Mouse (Mus musculus): ENCODE data around the gene Olfr1272. TPM values are rescaled to one million over a fixed set of nuclear protein-coding genes. Genes with fewer than 3 reads are reported as not detected.
"Not testable (repeated sequence)": the region's sequence is repeated elsewhere in the genome, so short reads cannot be mapped to it uniquely, and the experiment has no call there.

Olfr1272 gene
- not detected in 2 replicates for polyA plus RNA-seq (2015; fragmentation: Nextera tagmentation; extraction: Ambion mirVana)

DNA sequence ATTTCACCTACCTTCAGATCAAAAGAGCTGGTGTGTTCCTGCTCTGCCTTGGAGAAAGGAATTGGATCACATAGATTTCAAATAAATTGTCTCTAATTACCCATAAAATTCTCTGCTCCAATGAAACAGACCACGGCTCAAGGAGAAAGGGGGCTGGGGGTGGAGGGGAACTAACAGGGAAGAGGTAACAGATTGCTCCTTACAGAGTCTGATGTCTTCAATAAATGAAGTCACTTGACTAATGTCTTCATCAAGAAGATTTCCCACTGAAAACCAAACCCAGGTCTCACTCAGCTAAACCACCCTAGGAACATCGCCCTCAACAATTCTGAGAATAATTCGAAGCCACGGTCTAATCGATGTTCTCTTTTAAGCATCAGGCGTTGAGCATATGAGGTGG, at the start of gene Olfr1272:
Gene Olfr1272 (minus strand): TSS at position 101 of the 400 bp plus-strand sequence.
- Histone ChIP-seq H3K27ac (replicated peaks) (no peak within 1 kb of the TSS), H3K4me1 (no peaks in the 10 kb centered on the region), H3K36me3 (no peaks in the 10 kb centered on the region), H3K9ac (no peak within 1 kb of the TSS), H3K9me3 (replicated peaks) (no peaks in the 10 kb centered on the region), H3K4me2 (replicated peaks) (no peak within 1 kb of the TSS), H3K27me3 (no peaks in the 10 kb centered on the region), H3K4me3 (replicated peaks) (no peak within 1 kb of the TSS)
- ATAC-seq (ENCODE audit: insufficient number of reproducible peaks, low FRiP score, low TSS enrichment, low read depth), result no peak
- 81% methylated on average over 6 of the region's 6 CpGs for WGBS

DNA sequence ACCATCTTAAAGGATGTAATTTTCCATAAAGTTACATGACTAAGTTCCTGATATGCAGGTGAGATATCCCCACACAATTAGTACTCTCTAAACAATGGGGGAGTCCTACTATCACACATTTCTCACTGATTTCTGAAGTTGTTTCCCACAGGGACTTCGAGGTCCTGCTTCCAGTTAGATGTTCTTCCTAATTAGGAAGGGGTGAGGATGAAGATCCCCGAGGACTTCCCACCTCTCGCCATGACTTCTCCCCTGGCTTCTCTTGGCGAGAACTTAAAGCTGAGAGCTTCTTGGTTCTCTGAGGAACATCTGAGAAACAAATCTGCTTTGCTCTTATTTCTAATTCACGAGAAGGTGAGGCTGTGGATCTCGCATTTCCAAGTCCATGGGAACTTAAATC, 29.3 kb upstream of the Olfr1272 start, which contains the start of gene Gm13769:
Gene Gm13769 (plus strand): TSS at position 301 of the 400 bp plus-strand sequence.
- H3K27ac ChIP-seq (replicated peaks); H3K9ac ChIP-seq; H3K27me3 ChIP-seq; H3K4me1 ChIP-seq; H3K36me3 ChIP-seq; H3K4me2 ChIP-seq (replicated peaks); H3K4me3 ChIP-seq (replicated peaks); ATAC-seq (ENCODE audit: insufficient number of reproducible peaks, low FRiP score, low TSS enrichment, low read depth); H3K9me3 ChIP-seq (replicated peaks): not testable (repeated sequence)
- WGBS, result no CpG with 5 or more reads among the region's 6 CpGs

DNA sequence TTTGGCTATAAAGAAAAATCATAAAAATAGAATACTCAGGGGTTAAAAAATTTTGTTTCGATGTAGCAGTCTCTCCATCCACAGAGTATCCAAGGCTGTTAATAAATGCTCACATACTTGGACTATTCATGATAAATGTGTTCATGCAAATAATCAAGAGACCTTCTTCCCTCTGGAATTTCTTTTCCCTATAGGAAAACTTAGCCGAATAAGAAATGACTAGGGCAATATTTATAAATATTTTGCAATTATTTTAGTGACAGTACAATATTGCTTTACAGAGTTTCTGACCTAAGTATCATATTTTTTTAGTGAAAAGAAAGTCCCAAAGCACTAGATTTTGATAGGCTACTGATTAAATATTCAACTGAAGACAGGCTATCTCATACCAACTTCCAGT, 21.7 kb downstream of the Olfr1272 start, which contains the start of gene Olfr1271:
Gene Olfr1271 (minus strand): TSS at position 101 of the 400 bp plus-strand sequence.
- no peak for ATAC-seq (ENCODE audit: insufficient number of reproducible peaks, low FRiP score, low TSS enrichment, low read depth)
- H3K9ac ChIP-seq, result no peak within 1 kb of the TSS
- no peak within 1 kb of the TSS for H3K27ac ChIP-seq (replicated peaks)
- H3K4me3 ChIP-seq (replicated peaks), result no peak within 1 kb of the TSS
- H3K9me3 ChIP-seq (replicated peaks), result no peaks in the 10 kb centered on the region
- no peak within 1 kb of the TSS for H3K4me2 ChIP-seq (replicated peaks)
- no peaks in the 10 kb centered on the region for H3K4me1 ChIP-seq
- H3K27me3 ChIP-seq, result no peaks in the 10 kb centered on the region
- no peaks in the 10 kb centered on the region for H3K36me3 ChIP-seq
- whole genome bisulfite sequencing, result 81% methylated on average over 2 of the region's 2 CpGs

DNA sequence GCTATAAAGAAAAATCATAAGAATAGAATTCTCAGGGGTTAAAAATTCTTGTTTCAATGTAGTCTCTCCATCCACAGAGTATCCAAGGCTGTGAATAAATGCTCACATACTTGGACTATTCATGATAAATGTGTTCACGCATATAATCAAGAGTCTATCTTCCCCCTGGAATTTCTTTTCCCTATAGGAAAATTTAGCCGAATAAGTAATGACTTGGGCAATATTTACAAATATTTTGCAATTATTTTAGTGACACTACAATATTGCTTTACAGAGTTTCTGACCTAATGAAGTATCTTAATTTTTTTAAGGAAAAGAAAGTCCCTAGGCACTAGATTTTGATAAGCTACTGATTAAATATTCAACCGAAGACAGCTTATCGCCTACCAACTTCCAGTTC, 35.1 kb downstream of the Olfr1272 start, which contains the start of gene Olfr142:
Gene Olfr142 (minus strand): TSS at position 101 of the 400 bp plus-strand sequence.
- Histone ChIP-seq H3K4me2 (replicated peaks) (no peak within 1 kb of the TSS), H3K9me3 (replicated peaks) (no peaks in the 10 kb centered on the region), H3K27ac (replicated peaks) (no peak within 1 kb of the TSS), H3K4me3 (replicated peaks) (no peak within 1 kb of the TSS), H3K9ac (no peak within 1 kb of the TSS), H3K27me3 (no peaks in the 10 kb centered on the region), H3K4me1 (no peaks in the 10 kb centered on the region), H3K36me3 (no peaks in the 10 kb centered on the region)
- WGBS, result 88% methylated on average over 4 of the region's 4 CpGs
- ATAC-seq (ENCODE audit: insufficient number of reproducible peaks, low FRiP score, low TSS enrichment, low read depth), result no peak

Other genes with a start within 250 kb of the Olfr1272 start
- gene Olfr140, start 229.2 kb downstream of the Olfr1272 start, polyA plus RNA-seq (2015; fragmentation: Nextera tagmentation; extraction: Ambion mirVana), result 0.12 TPM in 1 of 2 replicates, not detected in the other
- not detected in 2 replicates for gene Olfr1269, start 171.4 kb downstream of the Olfr1272 start, polyA plus RNA-seq (2015; fragmentation: Nextera tagmentation; extraction: Ambion mirVana)
- gene Olfr32, start 150.5 kb downstream of the Olfr1272 start, polyA plus RNA-seq (2015; fragmentation: Nextera tagmentation; extraction: Ambion mirVana), result 0.17 and 0.67 TPM in 2 replicates
- 0.04 TPM in 1 of 2 replicates, not detected in the other for gene Olfr1270, start 139.8 kb downstream of the Olfr1272 start, polyA plus RNA-seq (2015; fragmentation: Nextera tagmentation; extraction: Ambion mirVana)
- not detected in 2 replicates for gene Olfr1506, start 68.3 kb downstream of the Olfr1272 start, polyA plus RNA-seq (2015; fragmentation: Nextera tagmentation; extraction: Ambion mirVana)
- 0.05 TPM in 1 of 2 replicates, not detected in the other for gene Olfr142, start 35.2 kb downstream of the Olfr1272 start, polyA plus RNA-seq (2015; fragmentation: Nextera tagmentation; extraction: Ambion mirVana)
- gene Olfr1271, start 21.8 kb downstream of the Olfr1272 start, polyA plus RNA-seq (2015; fragmentation: Nextera tagmentation; extraction: Ambion mirVana), result 0.07 and 0.13 TPM in 2 replicates
- gene Gm13769, start 29.4 kb upstream of the Olfr1272 start, polyA plus RNA-seq (2015; fragmentation: Nextera tagmentation; extraction: Ambion mirVana), result 0.29 and 0.33 TPM in 2 replicates
- 0.14 and 0.49 TPM in 2 replicates for gene Olfr1274-ps, start 105.8 kb upstream of the Olfr1272 start, polyA plus RNA-seq (2015; fragmentation: Nextera tagmentation; extraction: Ambion mirVana)

Measured in embryonic facial prominence, embryonic 15.5 days (tissue).